Mouse (Mus musculus) c-Kit-positive CD71-positive TER-119-positive erythroid progenitor cells, embryonic 14.5 days (primary cell): ENCODE measurements around the gene Jade2.

ENCODE experiments used
- DNase-seq: peaks from one replicate; pipeline ENCODE4 v3.0.0-alpha.2; 2013; ENCODE audit warnings: low spot score

The Jade2 gene

DNA sequence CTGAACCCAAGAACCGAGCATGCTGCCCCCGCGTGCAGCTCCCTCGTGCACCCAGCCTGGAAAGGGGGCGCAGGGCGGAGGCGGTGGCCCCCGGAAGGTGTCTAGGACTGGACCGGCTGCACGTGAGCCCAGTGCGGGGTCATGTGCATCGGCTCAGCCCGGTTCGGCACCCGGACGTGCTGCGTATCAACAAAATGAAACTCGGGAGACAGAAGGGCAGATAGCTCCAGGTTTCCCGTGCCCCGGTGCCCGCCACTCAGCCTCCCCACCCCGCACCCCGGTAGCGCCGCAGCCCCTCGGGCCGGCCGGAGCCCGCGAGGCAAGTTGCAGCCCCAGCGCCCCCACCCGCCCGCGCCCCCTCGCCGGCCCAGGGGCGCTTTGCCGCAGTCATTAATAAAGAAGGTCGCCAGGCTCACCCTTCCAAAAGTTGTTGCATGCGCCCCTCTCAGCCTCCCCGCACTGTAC, 805 bp downstream of the Jade2 start:
- no peak for DNase-seq

DNA sequence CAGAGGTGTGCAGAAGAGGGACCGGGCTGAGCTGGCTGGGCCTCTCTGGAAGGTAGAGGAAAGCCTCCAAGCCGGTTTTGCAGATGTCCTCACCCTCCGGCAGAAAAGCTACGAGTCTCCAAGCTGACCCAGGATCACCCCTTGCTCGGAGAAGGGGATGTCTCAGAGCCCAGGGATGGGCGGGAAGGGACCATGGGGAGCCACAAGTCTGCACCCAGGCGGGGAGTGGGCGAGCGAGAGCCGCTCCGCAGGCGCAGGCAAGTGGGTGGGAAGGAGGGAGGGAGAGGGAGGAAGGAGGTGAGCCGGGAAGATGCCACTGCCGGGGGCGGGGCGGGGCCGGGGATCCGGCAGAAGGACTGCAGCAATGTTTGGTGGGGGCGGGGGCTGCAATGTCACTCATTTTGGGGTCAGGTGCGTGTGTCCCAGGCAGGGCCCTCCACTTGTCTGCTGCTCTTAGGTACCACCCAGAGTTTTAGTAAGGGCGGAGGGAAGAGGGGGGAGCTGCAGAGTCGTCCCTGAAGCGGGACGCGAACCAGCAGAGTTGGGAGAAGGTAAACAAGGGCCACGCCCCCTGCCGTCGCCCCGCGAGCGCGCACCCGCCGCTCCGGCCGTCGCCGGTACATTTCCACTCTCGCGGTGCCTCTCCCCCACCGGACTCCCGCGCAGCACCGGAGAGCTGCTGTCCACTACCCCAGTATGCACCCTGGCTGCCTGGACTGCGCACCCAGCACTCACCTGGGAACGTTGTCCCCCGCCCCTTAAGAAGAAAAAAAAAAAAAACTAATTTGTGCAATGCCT, 1.4 kb downstream of the Jade2 start:
- no peak for DNase-seq

DNA sequence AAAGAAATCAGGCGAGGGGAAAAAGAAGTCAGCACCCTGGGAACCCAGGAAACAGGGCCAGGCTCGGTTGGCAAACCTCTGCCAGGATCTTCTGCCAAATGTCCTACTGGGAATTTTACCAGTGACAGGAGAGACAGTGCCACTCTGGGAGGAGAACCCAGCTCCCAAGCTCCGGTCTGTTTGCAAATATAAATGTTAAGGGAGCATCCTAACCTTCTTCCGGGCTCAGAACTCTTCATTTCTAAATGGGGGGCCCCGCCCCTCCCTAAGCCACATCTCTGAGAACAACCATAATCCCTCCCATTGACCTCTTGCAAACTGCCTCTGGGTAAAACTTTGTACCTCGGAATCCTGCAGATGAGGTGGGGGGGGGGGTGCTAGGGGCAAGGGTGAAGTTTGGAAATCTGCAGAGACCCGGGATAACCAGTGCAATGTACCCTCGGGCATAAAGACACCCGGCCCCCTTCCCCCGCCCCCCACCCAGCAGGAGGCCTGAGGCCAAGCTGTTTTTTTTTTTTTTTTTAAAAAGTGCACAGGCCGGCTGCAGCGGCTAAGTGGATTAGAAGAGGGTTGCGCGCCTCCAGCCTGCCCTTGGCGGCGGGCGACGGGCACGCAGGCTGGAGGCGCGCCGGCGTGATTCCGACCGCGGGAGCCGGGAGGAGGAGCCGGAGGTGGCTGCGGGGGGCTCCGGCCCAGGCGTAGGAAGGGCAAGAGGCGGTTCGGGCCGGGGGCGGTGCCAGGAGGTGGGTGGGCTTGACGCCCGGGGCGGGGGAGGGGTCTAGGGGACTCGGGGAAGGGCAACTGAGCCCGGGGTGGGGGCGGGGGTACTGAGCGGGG, 2.3 kb downstream of the Jade2 start:
- peak; percentile 68 for DNase-seq

DNA sequence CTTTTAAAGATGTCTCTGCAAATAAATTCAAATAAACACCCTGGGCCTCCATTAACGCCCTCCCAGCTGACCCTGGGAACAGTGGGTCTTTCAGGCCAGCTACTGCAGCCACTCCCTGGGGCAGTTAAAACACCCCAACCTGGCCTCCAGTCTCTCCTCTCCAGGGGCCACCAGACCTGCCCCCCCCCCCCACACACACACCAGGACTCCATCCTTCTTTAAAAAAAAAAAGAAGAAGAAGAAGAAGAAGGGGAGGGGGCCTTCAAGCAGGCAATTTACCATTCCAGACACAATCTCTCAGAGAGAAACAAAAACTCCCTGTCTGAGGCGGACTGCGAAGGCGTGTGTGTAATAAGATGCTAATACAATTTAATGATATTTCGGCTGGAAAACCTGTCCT, 4.9 kb downstream of the Jade2 start:
- DNase-seq: no peak

DNA sequence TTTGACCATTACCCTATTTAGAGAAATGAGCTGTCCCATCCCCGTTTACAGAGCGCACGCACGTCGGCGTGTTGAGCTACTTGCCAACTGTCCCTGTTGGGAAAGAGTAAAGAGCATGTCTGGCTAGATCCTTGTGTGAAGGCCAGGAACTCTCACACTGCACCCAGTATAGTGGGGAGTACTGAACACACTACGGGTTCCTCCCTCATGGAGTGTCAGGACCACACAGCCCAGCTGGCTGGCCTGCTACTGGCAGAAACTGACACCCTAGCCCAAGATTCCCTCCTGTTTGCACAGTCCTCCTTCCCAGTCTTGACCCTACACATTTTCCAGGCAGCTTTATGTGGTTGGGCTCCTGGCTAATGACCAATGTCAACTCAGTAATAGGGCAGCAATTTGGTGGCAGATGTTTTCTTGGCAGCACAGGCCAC, 5.3 kb downstream of the Jade2 start:
- no peak for DNase-seq

DNA sequence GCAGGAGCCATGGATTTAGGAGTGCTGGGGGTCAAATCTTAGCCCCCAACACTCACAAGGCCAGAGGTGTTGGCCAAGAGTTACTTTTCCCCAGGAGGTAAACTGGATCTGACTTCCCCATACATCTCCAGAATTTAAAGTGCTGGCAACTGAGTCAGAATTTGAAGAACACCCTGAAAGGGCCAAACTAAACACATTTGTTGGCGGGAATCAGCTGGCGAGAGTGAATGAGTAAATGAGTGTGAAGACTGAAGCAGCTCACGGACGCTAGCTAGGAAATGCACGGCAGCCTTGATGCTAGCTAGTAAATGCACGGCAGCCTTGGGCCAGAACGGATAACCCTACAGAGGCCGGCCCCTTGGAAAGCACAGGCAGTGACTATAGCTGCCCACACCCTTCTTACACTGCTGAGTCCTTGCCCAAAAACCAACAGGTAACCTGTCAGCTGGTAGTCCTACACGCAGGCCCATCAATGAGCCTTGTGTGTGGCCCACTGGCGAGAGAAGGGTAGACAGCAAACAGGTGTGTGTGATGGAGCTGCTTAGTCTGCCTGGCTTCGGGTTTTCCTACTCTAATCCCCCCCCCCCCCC, 6.6 kb downstream of the Jade2 start:
- no peak for DNase-seq

DNA sequence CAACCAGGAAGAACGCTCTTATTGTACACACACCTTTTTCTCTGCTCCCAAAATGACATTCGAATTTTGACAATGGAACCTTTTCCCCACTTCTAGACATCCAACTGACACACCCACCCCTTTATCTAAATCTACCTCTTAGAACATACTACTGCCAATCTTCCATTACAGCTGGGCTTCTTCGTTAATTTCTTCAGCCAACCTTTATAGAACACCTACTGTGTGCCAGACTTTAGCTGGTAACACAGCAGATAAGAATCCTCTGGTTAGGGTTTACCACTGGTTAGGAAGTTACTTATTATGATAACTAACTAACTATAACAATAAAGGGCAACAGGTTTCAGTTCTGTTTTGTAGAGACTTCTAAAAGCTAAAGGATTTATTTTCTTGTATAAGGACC, 9.1 kb downstream of the Jade2 start:
- DNase-seq: no peak

DNA sequence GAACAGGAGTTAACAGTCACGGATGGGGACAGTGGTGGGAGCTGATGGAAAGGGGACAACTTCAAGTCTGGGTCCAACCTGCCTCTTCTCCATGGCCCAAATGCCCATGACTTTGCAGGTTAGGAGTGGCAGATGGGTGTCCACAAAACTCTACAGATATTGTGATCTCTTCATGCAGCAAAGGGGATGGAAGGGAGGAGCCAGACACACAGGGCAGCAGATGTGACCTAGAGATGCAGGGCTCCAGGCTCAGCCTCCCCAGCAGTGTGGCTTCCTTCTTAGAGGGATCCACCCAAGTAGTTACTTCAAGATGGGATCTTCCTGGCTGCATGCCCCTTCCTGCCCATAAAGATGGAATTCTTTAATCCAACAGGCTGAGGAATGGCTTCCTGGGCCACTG, 9.6 kb downstream of the Jade2 start:
- peak; percentile 60 for DNase-seq

DNA sequence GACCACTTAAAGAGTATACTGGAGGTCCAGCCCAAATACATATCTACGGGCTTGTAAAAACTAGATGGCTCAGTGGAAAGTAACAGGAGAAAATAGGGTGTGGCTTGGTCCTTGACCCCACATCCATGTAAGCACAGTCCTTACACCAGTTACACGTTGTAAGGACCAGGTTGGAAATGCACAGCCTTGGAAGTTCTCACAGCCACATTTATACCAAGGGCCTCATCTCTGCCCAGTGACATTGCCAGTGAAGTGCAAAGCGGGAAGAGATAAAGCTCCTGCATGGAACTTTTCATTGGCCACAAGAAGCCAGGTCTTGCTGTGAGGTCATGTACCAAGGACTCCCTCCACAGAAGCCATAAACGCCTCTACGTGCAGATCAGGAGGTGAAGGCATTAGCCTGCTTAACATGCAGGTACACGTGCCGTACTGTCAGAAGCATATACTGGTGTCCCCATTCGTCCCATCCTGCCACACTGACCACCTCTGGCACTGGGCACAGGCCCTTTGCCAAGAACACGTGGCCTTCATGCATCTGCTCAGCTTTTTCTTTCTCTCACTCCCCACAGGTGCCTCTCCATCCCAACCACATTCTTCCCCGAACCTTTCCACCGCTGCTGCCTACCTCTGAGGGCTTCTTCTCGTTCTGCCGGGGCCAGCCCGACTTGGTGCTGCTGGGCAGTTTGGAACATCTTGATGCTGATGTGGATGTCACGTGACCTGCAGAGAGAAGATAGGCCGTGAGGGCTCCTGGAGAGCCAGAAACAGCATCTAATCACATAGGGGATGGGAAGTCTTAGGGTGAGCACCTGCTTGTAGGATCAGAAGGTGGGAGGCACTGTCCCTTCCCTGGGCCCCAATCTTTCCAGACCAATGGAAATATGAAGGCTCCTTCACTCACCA, 11.2 kb downstream of the Jade2 start:
- no peak for DNase-seq

DNA sequence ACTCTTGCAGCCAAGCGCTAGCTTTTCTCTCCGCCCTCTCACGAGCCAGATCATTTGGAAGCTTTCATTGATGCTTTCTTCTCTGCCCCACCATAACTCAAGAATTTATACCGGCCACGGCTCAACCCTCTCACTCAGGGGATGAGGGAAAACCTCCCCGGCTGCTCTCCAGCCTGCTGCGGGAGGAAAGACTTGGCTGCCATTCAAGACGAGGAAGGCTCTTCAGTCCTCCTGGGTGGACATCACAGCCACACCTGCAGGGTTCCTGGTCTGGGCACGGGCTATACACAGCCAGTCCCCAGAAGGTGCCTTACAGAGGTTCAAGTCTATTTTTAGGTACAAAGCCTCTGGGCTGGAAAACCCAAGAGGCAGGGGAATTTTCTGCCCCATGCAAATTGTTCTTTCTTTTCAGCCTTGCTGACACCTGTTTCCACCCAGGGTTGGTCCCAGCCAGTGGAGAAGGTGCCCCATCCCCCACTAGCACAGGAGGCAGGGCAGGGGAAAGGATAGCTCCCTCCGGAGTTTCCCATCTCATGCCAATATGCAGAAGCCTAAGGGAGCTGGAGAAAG, 12.8 kb downstream of the Jade2 start:
- no peak for DNase-seq

DNA sequence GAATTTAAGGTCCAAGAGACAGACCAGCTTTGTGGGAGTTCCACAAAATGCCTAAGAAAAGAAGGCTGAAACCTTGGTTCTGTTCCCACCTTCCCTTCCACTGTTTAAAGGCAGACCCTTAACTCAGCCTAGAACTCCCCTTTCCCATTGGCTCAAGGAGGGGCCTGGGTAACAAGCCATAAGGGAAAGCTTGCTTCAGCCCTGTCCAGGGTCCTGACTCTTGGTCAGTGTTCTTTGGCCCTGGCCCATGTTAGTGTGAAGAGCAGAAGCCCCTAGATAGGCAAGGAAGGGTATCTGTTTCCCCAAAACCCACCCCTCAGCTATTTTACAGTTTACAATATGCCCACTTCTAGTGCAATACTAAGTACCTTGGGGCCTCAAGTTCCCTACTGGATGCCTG, 13.6 kb downstream of the Jade2 start:
- DNase-seq: no peak

DNA sequence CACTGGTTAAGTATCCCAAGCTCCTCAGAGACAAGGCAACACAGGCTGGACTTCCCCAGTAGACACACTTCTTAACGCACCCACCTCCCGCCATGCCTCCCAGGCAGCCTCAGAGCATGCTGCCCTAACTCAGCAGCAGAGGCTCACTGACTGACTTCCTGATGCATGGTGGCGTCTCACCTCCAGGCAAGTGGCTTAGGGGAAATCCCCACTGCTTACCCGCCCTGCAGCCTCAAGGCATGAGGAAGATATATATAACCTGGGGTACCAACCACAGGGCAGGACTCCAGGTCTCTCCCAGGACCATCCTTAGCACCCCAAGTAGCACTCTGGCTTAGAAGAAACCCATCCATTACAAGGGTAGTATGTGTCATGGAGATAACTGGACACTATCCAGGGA, 14.3 kb downstream of the Jade2 start:
- no peak for DNase-seq

DNA sequence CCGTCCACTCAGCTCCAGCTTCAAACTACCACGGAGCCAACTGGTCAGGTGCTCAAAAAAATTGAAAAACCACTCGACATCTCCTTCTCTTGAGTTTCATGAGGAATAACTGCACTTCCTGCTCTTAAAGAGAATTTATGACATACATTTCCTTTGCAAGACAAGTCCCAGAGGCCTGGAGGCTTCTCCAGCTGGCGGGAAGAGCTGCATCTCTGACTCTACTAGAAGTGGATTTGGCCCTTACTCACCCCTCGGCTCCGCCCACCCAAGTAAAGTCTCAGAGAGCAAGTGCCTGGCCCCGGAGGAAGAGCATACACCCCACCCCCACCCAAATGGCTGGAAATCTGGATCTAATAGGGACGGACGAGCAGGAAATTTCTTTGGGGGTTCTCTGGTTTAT, 16.3 kb downstream of the Jade2 start:
- no peak for DNase-seq

DNA sequence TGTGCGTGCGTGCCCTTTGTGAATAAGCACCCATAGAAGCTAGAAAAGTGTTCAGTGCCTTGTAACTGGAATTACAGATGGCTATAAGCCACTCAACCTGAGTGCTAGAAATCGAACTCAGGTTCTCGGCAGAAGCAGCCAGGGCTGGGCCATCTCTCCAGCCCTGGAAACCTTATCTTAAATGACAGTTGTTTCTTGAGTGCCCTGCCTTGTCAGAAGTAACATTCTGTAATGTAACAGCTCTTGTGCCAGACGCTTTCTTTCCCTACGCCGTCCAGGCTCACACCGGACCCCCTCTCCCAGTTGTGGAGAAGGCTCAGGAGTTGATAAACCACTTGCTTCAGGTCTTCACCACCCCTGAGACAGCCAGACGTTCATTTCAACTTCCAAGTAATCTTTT, 16.8 kb downstream of the Jade2 start:
- no peak for DNase-seq

DNA sequence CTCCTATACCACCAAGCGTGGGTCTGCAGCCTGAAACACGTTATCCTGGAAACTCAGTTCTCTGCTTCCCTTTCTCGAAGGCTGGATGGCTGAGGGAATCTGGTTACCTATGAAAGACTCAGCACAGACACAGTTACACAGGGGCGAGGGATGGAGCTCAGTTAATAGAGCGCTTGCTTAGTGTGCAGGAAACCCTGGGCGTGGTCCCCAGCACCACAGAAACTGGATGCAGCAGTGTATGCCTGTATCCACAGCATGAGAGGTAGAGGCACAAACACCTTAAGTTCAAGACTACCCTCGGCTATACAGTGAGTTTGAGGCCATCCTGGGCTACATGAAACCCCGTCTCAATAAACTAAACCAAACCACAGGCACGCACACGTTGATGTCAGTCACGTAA, 17.5 kb downstream of the Jade2 start:
- no peak for DNase-seq

DNA sequence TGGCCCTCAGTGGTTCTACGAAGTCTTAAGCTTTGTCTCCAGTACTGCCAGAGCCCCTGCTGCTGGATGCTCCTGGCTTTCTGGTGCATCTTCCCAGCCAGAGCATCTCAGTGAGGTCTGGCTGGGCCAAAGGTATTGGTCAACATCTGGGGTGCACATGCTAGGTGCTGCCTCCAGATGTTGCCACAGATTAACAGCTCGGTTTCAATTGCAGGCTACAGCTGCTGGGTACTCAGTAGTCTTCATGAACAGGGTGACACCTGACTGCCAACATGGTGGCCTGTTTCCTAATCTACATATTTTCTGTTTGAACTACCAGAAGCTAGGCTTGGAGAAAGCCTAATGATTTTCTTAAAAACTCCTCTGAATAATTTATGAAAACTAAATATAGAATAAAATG, 18.3 kb downstream of the Jade2 start:
- no peak for DNase-seq

DNA sequence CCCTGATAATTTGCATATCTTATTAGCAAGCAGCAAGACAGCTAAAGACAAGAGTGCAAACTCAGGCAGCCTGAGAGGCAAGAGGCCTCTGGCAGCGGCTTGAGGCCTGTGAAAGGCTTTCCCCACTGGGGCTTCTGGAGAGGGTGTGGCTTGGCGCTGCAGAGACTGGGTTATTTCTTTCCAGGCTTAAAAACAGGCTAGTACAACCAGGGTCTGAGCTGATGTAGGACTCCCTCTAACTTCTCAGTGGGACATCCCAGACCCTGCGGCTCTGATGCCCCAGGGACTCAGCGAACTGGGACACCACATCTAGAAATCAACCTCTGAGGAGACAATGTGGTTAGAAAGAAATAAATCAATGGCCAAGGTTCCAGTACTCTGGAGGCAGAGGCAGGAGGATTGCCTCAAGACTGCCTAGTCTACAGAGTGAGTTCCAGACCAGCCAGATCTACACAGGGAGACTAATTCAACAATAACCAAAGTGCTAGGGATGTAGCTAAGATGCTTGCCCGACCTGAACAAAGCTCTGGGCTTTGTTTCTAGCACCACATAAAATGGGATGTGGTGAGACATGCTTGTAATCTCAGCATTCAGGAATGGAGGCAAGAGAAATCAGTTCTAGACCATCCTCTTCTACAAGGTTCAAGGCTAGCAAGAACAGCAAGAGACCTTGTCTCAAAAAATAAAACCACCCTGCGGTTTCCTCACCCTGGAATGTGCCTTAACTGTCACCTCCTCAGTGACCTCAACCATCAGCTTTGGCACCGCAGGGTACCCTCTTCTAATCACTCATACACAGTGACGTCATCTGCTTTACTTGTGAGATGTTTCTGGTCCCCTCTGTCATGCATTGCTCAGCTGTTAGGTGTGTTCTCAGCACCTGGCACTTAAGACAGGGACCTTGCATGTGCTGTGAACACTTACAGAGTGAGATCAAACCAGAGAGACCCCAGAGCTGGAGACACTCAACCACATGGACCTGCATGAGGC, 20.0 kb downstream of the Jade2 start:
- no peak for DNase-seq

DNA sequence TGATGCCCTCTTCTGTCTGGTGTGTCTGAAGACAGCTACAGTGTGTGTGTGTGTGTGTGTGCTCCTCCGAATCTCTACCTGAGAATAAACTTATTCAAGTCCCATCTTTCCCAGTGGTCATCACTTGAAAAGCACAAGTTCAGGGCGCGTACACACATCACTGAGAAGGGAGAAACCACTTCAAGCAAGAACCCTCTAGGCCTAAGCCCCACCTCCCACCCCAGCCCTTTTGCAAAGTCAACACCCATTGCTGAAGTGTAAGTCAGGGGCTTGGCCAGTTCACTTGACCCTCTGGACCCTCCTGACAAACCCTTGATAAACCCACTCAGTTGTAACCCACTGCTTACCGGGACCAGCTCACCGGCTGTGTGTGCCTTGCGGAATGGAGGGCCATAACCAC, 20.9 kb downstream of the Jade2 start:
- no peak for DNase-seq

DNA sequence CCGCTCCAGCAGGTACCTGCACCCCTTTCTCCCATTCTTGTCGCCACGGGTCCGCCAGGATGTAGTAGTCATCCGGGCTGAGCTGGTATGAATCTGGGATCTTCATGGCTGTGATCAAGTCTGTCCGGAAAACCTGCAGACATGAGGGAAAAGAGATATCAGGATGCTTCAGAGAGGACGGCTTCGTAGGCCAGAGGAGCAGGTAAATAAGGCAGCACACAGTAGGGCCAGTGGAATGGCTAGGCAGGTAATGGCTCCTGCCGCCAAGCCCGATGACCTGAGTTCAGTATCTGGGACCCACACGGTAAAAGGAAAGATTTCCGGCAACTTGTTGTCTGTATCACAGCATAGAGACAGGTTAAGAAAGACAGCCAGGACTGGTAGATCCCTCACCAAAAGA, 21.9 kb downstream of the Jade2 start:
- DNase-seq: no peak

DNA sequence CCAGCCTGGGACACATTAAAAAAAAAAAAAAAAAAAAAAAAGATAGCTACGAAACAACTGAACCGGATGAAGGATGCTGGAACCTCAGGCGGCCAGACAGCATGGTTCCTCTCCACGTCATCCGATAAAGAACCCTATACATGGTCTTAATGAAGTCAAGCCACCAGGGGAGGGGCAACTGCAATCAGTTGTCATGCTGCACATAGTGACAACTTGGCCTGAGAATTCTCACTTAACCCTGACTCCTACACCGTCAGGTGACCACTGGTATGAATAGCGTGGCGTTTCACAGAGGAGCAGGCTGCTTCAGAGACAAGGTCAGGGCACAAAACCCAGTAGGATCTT, 23.4 kb downstream of the Jade2 start:
- no peak for DNase-seq
